Mouse (Mus musculus): Measurements from ENCODE around the gene Rsad2. TPM values are rescaled to one million over a fixed set of nuclear protein-coding genes. Genes with fewer than 3 reads are reported as not detected.

Rsad2 gene
- polyA plus RNA-seq, 1 experiment from 2014 or later, result 0.88 TPM

DNA sequence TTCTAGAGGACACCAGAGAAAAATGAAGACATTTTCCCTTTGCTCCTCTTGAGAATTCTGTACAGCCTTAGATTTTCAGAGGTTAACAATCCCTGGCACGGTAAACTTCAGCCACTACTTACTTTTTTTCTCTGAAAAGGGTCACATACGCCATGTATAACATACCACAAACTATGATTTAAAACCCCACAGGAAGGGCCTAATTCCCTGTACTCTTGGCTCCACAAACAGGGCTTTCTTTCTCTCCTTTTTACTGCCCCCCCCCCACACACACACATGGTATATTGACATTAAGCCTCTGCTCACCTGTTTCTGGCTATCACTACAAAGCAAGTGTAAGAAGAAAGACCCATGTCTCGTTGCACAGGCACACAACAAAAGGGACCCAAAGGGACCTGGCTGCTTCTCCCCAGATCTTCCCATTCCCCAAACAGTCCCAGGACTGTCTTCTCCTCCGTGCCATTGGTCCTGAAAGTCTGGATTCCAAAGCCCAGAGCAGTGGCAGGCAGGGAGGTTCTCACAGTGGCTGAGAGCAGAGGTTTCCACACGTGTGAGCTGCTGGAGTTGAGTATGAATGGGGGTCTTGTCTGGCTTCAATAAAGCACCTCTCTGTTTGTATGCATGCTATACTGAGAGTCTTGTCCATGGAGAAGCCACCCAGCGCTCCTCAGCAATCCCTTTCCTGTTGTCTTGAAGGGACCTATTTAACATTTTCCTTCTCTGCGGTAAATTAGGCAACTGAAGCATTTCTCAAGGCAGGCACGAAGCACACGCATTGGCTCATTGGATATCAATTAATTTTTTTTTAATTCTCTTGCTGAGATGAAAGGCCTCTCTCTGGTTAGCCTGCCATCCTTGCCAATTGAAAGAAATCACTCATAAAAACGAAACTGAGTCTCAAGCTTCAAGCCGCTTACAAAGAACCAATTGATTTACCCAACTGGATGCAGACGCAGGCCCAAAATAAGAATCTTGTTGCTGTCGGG is 61.5 kb downstream of the Rsad2 start:
- Histone ChIP-seq H3K36me3 (ENCODE audit: control insufficient read depth, insufficient read depth, low read length) (no peaks in the 10 kb centered on the region), H3K9me3 (ENCODE audit: control insufficient read depth, low read length) (no peaks in the 10 kb centered on the region), H3K9ac (ENCODE audit: low read depth, low read length) (no peak overlapping the region), H3K27me3 (replicated peaks; ENCODE audit: control insufficient read depth, insufficient read depth, low read length) (no peaks in the 10 kb centered on the region), H3K4me2 (ENCODE audit: low read length) (no peak overlapping the region), H3K4me1 (ENCODE audit: control insufficient read depth, insufficient read depth, low read depth, low read length) (peaks cover 15% of the 10 kb centered on the region), H3K27ac (ENCODE audit: low read depth, low read length) (peak overlapping the region; percentile 73), H3K4me3 (ENCODE audit: low read length) (no peak overlapping the region)
- peak; percentile 89 for ATAC-seq
- 37% methylated on average over 13 of the region's 13 CpGs for WGBS

DNA sequence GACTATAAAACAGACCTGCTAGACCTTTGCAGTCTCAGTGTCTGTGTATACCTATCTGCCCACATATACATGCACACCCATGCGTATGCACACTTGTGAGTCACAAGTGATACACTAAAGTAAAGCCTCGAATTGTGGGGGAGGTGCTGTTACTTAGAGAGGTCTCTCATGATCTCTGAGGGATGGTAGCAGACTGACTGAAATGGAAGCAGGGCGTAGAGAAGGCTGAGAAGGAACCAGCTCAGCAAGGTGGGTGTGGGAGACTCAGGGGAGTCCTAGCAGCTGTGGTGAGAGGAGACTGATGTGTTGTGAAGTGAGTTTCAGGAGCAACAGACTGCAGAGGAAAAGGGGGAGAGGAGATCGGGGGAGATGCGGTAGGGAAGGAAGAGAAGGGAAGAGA is 63.0 kb downstream of the Rsad2 start:
- WGBS, result 80% methylated on average over 5 of the region's 5 CpGs
- no peak overlapping the region for H3K4me2 ChIP-seq (ENCODE audit: low read length)
- H3K9me3 ChIP-seq (ENCODE audit: control insufficient read depth, low read length), result no peaks in the 10 kb centered on the region
- no peak overlapping the region for H3K4me3 ChIP-seq (ENCODE audit: low read length)
- no peaks in the 10 kb centered on the region for H3K27me3 ChIP-seq (replicated peaks; ENCODE audit: control insufficient read depth, insufficient read depth, low read length)
- ATAC-seq, result no peak
- no peak overlapping the region for H3K9ac ChIP-seq (ENCODE audit: low read depth, low read length)
- H3K27ac ChIP-seq (ENCODE audit: low read depth, low read length), result no peak overlapping the region
- peaks cover 15% of the 10 kb centered on the region for H3K4me1 ChIP-seq (ENCODE audit: control insufficient read depth, insufficient read depth, low read depth, low read length)
- H3K36me3 ChIP-seq (ENCODE audit: control insufficient read depth, insufficient read depth, low read length), result peaks cover 6% of the 10 kb centered on the region

Small RNAs within 50 kb of the gene (microRNA-seq; reads per million reads assigned to microRNA genes)
- gene Mir6538, result 3.5 reads per million, percentile 10 among the genes with 10 or more reads in this experiment

Other genes with a start within 250 kb of the Rsad2 start
- gene Rnf144a, start 41.2 kb downstream of the Rsad2 start, polyA plus RNA-seq (2015; fragmentation: Nextera tagmentation; extraction: Ambion mirVana), result 21.6 and 26.4 TPM in 2 replicates
- gene Cmpk2, start 12.8 kb upstream of the Rsad2 start, polyA plus RNA-seq (2015; fragmentation: Nextera tagmentation; extraction: Ambion mirVana), result 23.6 and 23.9 TPM in 2 replicates

All from hindbrain, embryonic 16.5 days (tissue).